Mouse (Mus musculus): ENCODE data around the gene Pm20d1.

- no peak for TF ChIP-seq CTCF (IDR thresholded peaks at IDR 0.05; ENCODE audit: low read depth, low read length)
- no peak for TF ChIP-seq GATA1 (IDR thresholded peaks at IDR 0.05; ENCODE audit: borderline replicate concordance, low read length)
These were observed 31.3 kb downstream of the Pm20d1 start for GRCm38 (mm10) chr1:131828297-131829126.
